Mouse (Mus musculus) c-Kit-positive CD71-negative TER-119-negative erythroid progenitor cells, embryonic 14.5 days (primary cell): ENCODE results near the gene Cdk12.
A peak's percentile ranks its signal among the peaks of the same experiment; 100 is the strongest.

Experiments
- DNase-seq: peaks from one replicate; pipeline ENCODE4 v3.0.0-alpha.2; 2013; ENCODE audit warnings: low read depth

The Cdk12 gene

DNA sequence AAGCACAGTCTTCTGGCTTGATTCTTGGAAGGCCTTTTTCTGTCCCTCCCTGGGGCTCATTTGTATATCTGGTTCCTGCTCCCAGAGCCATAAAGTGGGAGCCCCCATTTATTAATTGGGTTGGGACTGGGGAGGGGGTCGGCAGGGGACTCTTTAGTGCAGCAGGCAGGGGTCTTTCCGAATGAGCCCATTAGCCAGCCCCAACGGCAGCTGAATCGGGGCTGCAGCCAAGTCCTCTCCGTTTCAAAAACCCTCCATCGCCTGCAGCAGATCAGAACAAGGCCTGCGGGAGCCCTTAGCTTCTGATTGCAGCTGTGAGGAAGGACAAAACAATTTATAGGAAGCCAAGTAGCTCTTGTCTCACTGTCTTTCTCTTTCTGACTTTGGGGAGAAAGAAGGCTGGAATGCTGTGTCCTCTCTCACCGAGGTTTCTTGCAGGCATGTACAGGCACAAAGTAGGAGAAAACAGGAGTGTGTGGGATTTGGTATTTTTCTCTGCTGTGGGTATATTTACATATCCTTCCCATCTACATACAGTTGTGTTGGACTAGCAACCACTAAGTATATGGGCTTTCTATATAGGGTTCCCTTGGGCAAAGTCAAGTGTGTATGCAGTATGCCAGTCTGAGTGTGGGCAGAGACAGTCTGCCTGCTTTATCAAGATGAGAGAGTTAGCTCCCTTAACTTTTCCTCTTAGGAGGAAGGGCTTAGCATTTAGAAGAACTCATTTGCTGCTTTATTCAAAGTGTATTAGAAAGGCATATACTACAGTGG lies 58.0 kb downstream of the Cdk12 start:
- DNase-seq = no peak

DNA sequence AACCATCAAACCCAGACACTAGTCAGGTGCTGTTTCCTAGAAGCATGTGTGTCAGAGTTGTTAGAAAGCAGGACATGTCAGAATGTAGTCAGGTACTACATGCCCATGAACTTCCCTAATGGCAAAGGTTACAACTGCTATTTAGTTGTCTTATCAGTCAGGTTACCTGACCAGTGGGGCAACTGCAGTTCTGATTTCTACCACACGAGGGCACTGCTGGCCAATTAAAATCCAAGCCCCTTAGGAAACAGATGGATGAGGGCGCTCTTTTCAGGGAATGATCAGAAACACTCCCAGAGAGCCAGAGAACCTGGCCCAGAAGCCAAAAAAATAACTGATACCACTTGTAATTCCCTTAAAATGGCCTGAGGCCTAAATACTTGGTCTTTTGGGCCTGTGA lies 62.2 kb downstream of the Cdk12 start:
- peak; percentile 66 for DNase-seq

DNA sequence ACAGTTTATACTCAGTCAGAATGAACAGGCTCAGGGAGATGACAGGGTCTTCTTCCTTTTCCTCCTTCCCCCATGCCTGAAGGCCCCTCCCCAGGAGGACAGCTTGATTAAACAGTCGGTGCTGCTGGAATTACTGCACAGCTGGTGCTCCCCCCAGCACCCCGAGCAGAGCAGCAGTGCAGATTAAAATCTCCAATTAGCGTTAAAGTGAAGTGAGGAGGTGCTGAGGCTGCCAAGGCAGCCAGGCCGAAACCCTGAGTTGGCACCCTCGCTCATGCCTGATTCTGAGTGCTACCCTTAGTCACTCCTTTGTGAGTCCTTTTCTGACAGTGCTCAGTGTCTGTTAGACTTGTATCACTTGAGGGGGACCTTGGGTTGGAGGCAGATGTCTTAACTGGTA lies 63.0 kb downstream of the Cdk12 start:
- no peak for DNase-seq

DNA sequence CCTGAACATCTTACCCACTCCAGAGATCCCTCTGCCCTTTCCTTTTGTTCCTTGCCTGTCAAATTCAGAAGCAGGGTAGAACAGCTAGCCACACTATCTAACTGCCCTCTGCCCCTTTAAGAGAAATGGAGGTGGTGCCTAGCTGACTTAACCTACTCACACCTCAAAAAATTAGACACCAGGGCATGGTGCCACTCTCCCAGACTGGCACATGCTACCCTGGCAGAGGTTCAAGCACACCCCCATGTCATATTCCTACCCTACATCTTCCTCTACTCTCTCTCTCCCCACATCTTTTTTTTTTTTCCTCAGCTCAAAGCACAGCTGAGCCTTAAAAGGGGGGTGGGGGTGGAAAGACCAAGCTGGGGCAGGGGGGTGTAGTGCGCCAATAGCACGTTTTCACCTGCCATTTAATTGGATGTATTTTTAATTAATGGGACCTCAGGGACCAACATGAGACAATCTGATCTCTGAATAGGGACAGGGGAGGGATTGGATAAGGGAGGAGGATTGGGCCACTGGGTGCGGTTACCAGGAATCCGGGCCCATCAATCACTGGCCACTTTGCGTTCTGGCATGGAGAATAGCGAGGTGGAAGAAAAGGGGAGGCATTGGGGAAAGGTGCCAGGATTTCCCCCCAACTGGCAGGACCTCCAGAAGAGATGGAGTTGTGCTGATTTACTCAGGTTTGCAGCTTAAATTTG lies 64.0 kb downstream of the Cdk12 start:
- DNase-seq = no peak

DNA sequence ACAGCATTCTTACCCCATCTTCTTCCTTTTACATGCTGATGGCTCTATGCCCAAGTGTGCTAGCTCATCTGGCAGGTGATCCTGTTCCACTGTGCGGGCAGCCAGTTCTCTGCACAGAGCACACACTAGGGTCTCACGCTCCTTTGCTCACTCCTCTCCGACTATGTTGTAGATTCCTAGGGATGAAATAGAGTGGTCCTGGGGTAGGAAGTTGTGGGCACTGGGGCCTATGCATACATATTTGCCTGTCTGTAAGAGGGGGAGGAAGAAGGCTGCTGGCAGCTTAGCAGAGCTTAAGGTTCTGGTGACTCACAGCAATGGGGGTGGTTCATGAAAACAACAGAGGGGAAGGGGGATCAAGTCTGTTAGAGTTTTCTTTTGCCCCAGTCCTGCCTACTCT lies 67.2 kb downstream of the Cdk12 start:
- DNase-seq = no peak

DNA sequence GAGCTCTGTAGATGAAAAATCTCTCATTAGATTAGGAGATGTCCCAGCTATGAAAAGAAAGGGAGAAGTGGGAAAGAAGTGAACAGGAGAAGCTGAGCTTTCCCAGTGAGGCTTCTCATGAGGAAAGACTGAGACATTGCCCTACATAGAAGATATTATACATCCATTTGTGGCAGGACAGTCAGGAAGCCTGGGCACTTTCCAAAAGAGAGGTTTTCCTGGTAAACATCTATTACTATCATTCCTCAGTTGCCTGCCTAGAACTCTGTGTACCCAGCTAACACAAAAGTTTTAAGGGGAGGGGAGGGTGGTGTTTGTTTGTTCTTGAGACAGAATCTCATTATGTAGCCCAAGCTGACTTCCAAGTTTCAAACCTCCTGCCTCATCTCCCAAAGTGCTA lies 67.6 kb downstream of the Cdk12 start:
- no peak for DNase-seq

DNA sequence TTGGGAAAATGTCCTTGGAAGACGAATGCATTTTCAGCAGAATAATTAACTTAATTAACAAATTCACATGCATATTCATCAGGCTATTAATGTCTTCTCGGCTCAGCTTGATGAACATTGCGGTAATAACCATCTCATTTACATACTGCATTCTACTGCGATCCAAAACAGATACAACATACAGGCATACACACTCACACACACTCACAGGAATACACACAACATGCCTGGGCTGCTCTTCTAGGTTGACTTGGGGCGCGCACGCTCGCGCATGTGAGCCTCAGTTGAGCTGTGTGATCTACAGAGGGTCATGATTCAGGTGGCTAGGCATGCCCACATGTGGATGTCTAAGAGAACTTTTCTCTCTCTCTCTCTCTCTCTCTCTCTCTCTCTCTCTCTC lies 80.9 kb downstream of the Cdk12 start:
- DNase-seq = no peak

DNA sequence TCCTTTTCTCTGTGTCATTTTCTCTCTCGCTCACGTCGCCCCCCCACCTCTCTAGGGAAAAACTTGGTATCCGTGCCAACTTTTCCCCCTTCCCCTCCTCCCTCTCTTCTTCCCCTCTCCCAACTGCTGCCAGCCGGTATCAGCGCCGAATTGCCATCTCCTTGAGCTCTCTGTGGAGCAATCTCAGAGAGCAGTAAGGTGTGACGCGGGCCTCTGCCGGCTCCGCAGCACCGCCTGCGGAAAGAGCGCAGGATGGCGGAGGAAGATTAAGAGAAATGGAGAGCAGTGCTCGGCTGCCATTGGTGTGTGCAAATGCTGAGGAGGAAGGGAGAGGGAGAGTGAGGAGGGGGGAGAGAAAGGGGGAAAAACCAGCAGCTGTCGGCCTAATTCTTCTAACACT lies 81.4 kb downstream of the Cdk12 start:
- DNase-seq = no peak

DNA sequence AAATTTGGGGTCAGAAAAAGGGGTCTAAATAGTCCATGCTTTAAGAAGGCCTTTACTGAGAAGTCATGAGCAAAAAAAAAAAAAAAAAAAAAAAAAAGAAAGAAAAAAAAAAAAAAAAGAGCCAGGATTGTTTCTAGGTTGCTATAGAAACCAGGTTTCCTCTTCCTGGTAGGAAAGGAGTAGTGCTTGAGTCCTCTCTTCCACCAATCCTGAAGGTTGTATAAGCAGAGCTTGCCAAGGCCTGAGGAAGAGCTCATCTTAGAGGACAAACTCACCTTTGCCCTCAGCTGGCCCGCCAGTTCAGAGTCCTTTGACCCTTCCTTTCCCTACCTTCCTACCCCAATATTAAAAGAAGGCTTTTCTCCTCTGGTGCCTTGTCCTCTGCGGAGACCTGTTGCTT lies 82.5 kb downstream of the Cdk12 start:
- DNase-seq = no peak

DNA sequence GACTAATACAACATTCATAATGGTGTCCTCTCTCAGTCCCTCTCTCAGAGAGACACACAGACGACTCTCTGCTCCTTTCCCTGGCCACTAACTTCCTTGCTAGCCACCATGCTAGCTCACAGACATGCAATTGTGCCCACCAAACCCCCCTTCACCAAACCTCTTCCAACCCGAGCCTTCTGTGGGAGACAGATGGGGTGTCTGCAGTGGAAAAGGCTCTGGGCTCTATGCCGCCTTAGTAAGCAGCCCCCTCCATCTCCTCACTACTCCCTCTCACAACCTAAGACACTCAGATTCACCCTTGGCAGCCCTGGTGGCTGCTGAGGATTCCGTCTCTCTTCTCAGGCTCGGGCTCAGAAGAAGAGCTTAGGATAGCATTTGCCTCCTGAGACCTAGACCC lies 84.7 kb downstream of the Cdk12 start:
- DNase-seq = no peak

DNA sequence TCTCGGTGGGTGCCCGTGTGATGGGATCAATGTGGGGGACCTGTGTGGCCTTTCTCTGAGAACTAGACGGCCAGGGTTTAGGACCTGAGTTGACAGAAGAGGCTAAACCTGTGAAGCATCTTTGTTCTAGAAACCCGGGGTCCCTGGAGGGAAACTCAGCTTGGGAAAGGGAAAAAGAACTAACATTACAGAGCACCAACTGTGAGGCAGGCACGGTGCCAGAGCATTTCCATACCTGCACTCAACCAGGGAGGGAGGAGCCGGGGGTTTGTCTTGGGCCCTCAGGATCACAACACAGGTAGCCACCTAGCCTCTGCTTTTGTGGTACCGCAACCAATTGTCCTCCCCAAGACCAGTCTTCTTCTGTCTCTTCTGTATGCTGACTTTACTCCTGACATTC lies 85.1 kb downstream of the Cdk12 start:
- no peak for DNase-seq

DNA sequence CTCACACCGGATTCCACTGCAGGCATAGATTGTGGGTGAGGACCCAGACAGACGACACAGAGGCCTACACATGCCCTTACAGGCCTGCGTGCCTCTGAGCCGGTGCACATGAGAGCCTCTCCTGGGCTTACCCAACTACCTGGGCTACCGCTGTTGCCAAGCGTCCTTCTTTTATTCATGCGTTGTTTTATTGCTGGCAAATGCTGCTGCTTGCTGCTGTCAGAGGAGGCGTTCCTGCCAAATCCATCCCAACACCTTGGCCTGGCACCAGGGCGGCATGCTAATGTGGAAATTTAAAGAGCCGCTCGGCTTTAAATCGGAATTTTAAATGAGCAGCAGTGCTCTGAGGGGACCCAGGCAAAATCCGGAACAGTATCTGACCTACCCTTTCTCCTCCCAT lies 87.0 kb downstream of the Cdk12 start:
- no peak for DNase-seq

DNA sequence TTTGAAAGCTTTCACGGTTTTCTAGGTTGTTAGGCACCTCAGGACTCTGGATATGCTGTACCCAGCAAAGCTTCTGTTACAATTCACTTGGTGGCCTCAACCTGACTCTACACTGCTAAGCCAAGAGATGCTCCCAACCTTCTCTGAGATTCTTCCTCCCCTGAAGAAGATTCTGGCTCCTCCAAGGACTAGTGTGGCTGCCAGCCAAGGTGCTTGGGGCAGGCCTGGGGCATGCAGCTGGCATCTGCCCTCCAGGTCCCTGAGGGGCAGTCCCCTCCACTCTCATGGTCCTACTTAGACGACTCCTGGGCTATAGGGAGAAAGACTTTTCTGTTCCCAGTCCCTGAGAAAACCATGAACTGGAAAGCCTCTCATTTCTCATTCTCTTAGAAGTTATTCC lies 88.0 kb downstream of the Cdk12 start:
- no peak for DNase-seq

DNA sequence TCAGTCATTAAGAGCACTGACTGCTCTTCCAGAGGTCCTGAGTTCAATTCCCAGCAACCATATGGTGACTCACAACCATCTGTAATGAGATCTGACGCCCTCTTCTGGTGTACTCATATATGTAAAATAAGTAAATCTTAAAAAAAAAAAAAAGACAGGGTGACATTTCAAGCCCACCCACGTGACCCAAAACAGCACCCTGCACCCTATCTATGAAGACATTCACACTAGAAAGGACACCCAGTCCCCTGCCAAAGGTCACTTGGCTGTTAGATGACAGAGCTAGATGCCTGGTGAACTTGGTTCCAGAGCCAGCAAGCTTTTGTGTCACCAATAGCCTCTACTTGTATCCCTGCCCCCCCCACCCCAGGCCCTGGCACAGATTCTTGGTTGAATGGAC lies 90.2 kb downstream of the Cdk12 start:
- no peak for DNase-seq

DNA sequence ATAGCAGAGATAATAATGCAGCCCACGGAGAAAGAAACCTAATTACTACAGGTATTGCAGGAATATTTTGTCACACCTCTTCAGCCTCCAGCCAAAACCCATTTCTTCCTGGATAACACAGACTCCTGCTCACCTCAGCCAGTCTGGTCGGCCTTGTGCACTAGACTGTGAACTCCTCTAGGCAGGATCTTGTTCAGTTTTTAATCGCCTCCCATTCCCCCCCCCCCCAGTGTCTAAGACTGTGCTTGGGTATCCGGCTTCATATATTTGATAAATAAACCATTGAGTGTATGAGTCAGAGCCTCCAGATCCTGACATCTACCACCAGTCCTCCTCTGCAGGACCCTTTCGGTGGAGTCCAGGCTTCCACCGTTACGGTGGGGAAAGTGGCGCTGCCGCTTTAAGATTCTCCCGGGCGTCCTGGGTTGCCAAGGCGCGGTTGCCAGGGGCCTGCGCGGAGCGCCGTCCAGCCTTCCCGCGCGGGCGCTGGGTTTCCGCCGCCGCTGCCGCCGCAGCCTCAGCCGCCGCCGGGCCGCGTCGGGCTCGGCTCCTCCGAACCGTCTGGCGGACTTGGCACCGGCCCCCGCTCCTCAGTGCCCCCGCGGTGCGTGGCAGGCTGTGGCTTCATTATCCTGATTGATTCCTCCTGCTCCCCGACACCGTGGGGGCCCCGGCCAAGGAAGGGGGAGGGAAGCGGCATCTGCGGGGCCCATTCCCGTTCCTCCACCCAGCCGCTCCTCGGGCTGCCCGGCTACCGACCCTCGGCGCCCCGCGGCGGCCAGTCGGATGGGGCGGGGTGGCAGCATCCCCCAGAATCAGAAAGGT lies 91.5 kb downstream of the Cdk12 start:
- DNase-seq = no peak

DNA sequence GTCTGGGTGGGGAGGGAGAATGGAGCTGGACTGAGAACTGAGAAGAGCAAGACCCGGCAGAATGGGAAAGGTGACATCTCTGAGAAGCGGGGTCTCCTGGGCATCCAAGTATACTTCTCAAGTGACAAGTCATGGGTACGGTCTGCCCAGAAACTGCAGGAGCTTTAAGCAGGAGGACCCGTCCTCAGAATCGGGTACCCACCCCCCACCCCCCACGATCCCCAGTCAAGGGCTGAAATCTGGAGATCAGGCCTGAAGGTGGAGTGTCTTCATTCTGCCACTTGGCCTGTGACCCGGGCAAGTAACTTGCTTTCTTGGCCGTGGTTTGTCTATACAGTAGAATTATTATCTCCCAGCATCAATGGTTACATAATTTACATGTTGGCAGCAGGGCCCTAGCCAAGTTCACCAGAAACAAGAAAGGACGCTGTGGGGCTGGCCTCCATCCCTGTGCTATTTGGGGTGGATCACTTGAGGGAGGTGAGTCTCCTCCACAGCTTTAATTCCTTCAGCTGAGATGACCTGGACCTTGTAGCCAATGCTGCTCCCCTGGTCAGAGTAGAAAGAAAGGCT lies 92.2 kb downstream of the Cdk12 start:
- no peak for DNase-seq

DNA sequence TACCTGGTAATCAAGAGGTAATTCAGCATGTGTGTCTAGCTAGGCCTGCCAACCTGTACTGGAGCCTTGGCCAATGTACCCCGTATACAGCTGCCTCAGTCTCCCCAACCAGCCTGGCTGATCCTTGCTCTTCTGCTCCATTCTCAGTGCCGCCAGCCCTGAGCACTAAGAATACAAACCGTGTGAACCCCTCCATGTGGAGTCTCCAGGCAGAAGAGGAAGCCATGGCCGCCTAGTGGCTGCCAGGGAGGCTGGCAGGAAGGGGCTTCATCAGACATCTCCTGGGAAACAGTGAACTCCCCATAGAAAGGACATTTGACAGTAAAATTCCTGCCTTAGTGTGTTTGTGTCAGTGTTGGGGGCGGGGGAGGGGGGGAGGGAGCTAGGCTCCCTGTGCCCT lies 93.4 kb downstream of the Cdk12 start:
- DNase-seq = no peak

DNA sequence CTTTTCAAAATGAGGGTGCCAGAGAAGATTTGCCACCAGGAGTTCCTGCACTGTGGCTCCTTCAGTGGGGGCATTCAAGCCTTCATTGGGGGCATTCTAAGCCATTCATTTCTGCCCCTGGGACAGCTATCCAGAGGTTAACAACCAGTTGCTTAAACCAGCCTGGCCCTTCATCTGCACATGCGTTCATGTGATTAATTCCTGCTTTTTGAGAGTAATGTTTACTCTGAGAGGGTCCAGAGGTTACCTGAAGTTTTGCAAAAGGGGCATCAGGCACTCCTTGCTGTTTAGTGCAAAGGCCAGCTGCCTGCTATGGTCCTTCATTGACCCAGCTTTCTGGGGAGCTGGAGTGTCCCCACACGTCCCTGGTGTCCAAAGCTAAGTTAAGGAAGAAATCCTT lies 94.1 kb downstream of the Cdk12 start:
- no peak for DNase-seq

DNA sequence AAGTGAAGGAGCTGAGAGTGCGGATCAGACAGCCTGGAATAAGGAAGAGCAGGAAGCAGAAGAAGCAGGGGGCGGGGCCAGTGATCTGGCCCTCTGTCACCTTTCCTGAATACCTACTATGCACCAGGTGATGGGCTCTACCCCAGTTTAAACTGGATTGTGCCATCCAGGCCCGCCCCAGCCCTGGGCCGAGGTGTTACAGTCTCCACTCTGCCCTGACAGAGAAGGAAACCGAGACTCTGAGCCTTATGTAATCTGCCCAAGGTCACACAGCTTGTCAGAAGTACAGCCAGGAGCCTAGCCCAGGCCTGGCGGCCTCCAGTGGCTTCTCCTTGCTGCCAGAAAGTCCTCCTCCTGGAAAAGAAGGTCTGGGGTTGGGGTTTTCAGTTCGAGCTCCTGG lies 94.9 kb downstream of the Cdk12 start:
- DNase-seq = no peak

DNA sequence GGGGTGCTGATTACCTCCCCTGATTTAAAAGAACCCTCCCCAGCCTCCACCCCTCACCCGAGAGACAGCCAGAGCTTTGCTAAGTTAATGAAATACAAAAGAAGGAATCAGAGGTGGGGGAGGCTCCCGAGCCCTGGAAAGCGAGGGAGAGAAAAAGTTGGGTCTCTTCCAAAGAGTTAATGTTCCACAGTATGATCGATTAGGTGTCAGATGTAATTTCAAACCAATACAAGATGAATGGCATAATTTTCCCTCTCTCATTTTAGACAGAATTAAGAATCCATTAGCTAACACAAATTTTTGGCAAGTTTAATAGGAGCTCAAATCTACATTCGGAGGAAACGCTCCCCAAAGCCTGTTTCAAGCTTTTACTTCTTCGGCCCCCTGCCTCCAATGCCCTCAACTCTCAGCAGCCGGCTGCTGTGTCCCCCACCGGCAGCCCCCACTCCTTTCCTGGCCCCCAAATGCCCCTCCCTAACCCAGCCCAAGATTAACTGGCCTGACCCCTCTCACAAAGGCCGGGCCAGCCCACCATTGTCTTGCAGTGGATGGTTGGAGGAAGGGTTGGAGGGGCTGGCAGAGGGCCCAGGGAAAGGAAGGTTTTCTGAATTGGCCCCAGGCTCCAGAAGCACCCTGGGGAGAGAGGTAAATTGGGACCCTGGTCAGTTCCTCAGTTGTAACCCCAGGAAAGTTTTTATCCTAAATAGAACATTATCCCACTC lies 95.8 kb downstream of the Cdk12 start:
- no peak for DNase-seq

DNA sequence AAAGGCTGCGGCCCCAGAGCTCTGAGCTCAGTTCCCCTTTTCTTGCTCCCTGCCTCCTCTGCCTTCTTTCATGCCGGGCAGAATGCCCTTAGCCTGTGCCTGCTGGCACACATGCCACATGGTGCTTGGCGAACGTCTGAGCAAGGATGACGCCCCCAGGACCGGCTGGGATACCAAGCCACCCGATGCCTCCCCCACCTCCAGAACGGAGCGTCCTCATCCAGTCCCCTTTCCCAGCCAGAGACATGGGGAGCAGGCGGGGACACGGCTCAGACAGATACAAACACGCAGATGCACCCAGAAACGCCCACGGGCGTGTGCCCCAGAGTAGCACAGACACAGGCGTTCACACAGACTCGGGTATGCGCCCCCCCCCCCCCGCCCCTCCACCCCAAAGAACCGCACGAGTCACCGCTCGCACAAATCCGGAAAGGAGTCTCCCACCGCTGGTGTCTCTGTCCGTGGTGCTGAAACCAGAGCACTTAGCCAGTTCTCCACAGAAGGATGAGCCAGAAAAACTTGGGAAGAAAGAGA lies 111.0 kb downstream of the Cdk12 start:
- peak; percentile 47 for DNase-seq

DNA sequence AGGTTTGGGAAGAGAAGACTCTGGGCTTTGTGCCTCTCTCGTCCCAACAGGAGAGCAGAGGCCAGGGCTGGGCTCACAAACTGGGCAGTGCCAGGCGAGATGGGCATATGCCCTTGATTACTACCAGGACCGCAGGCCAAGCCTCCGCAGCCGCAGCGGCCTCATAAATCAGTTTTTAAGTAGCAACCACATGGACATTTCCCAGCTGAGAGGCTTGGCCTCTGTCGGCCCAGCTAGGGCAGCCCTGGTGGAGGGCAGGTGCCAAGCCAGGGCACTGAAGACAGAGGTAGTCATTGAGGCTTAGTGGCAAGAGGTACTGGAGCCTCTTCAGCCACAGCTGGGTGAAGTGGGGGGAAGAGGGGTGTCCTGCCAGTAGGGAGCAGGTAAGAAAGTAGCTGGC lies 114.6 kb downstream of the Cdk12 start:
- DNase-seq = no peak
